Mouse (Mus musculus) megakaryocyte progenitor cell, adult 5-6 weeks (primary cell): ENCODE results near the gene Sumo2. TPM values are rescaled to one million over a fixed set of nuclear protein-coding genes. Genes with fewer than 3 reads are reported as not detected.
"Not testable (repeated sequence)": the region's sequence is repeated elsewhere in the genome, so short reads cannot be mapped to it uniquely, and the experiment has no call there.

Experiments used
- ATAC-seq: replicated peaks from 2 replicates; pipeline ENCODE4 v1.8.0; 2016; ENCODE audit warnings: mild to moderate bottlenecking, moderate TSS enrichment, inconsistent platforms; ENCODE audit not compliant: poor library complexity
- total RNA-seq, 2 experiments: library from RNA; stranded (forward) in 1 of 2; stranded (reverse) in 1 of 2; fragments of 157-497, 149-512 nt in 1 of 2; fragments of 200-1000 nt in 1 of 2; gene quantifications; 2 replicates each; pipeline versions ENCODE4 v1.2.3 to v1.2.4; 2015 to 2017

Gene Sumo2
- total RNA-seq, 2 experiments from 2014 or later: 527 to 682 TPM

- ATAC-seq: no peak
These were observed 47.4 kb downstream of the Sumo2 start for GRCm38 (mm10) chr11:115488551-115489104.

- no peak for ATAC-seq
These were observed 50.9 kb downstream of the Sumo2 start for GRCm38 (mm10) chr11:115485155-115485554.

DNA sequence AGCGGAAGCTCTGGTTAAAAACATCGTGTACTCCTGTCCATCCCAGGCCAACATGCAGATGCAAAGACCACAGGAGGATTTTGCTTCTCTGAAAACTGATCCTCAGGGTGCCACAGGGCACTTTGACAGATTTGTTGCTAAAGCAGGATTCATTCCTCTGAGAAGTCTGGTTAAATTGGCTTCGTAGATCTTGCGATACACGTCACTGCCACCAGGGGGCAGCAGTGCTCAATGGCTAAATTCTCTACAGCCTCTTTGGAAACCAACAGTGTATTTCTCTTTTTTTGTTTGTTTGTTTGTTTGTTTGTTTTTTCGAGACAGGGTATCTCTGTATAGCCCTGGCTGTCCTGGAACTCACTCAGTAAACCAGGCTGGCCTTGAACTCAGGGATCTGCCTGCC lies 52.4 kb downstream of the Sumo2 start:
- peak; percentile 89 for ATAC-seq

DNA sequence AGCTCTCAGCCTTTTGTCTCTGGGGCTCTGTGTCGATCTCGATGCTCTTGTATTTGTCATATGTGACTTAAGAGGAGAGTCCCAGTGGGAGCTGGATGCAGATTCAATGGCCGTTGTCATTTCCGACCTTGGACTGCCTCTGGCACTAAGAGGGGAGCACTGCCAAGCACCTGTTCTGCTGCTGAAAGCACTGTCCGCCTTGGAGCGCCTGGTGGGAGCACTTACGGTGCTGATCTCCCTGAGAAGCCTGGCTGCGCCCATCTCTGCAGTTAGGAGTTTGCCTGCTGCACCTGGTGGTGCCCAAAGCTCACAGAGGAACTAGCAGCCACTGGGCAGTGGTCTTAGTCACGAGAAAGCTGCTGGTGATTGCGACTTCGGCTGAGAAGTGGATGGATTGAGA lies 52.8 kb downstream of the Sumo2 start:
- ATAC-seq: no peak

DNA sequence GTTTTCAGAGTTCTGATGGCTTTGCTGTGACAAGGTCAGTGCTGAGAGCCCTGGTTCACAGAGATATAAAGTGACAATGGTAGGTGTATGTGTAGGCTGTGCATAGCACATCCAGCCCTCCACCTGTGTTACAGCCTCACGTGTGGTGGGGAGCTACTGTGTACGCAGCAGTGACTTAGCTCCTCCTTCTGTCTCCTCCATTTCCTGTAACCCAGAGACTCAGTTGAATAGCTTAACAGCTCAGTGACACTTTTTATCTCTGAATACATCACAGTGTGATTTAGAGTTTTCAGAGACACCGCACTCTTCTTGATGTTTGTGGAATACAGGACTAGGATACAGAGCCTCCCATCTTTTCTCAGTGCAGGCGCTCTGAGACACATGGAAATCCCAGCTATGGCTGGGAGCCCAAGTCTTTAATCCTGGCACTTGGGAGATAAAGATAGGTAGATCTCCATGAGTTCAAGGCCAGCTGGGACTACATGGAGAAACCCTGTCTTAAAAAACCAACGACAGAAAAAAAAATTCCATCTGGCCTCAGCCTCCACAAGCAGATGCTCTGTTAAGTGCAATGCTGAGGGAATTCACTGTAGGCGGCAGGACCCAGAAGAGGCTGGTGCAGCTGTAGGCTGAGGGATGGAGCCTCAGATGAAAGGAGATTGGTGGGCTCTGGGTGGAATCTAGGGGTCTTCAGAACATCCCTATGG lies 54.4 kb downstream of the Sumo2 start:
- no peak for ATAC-seq

GRCm38 (mm10) chr11:115478296-115478938 lies 57.7 kb downstream of the Sumo2 start:
- ATAC-seq: no peak

- peak; percentile 23; the same call in 1 of the 2 replicates for ATAC-seq
These were observed 58.7 kb downstream of the Sumo2 start for GRCm38 (mm10) chr11:115477388-115477787.

DNA sequence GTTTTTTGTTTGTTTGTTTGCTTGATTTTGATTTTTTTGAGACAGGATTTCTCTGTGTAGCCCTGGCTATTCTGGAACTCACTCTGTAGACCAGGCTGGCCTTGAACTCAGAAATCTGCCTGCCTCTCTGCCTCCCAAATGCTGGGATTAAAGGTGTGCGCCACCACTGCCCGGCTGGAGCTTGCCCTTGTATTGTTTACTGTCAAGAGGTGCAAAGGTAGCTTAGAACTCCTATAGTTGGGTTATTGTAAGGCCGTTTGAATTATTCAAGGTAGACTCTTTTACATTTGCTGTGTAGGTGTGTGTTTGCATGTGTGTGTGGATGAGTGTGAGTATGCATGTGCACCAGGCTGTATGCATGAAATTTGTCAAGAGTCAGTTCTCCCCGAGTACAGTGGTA lies 59.4 kb downstream of the Sumo2 start:
- ATAC-seq: not testable (repeated sequence)

DNA sequence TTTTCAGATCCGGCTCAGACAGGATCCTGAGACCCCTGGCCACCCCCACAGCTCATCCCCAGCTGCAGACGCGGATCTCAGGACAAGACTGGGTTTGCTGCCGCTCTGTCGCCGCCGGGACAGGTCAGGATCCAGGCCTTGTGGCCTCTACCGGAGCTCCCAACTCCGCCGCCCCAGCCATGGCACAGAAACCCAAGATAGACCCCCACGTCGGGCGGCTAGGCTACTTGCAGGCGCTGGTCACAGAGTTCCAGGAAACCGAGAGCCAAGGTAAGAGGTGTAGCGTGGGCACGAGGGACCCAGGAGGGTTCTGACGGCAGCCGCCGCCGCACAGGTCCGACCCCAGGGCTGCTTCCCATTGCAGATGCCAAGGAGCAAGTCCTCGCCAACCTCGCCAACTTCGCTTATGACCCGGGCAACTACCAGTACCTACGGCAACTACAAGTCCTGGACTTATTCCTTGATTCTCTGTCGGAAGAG lies 60.3 kb downstream of the Sumo2 start:
- ATAC-seq: peak; percentile 15

GRCm38 (mm10) chr11:115475025-115475757 lies 60.9 kb downstream of the Sumo2 start, which contains the start of gene Armc7:
Armc7 (plus strand) TSS chr11:115475667.
- ATAC-seq: peak; percentile 91

DNA sequence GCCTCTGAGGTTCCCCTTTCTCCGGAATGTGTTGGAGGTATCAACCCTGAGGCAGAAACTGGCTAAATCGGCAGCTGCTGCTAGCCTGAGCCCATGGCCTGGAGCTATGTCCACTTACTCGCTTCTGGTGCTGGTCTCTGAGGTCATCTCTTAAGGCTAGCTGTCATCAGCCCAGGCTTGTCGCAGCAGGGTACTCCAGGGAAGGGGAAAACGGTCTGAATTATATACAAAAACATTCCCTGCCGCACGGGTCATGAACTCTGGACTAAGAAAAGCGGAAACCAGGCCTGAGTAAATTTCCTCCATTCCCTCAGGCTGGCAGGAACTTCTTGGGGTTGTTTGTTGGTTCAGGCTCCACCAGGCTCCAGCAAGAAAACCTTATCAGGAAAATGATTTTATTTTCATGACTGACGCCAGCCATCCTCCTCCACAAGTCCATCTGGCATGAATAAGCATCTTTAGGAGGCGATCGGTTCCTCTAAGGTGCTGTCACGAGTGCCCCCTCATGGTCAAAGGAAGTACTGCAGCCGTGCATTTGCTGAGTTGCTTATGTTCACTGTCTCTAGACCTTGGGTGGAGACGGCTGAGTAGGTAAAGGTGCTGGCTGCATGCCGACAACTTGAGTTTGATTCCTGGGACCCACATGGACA lies 62.3 kb downstream of the Sumo2 start:
- peak; percentile 81 for ATAC-seq

Other genes starting within 250 kb of the Sumo2 start
- 0.30 and 0.71 TPM in 2 replicates for gene Fads6, start 238.6 kb downstream of the Sumo2 start, total RNA-seq (2015)
- gene Fads6, start 238.6 kb downstream of the Sumo2 start, total RNA-seq (2017): 0.87 and 2.2 TPM in 2 replicates
- gene Otop2, start 229.1 kb downstream of the Sumo2 start, total RNA-seq (2015): not detected in 2 replicates
- not detected in 2 replicates for gene Otop2, start 229.1 kb downstream of the Sumo2 start, total RNA-seq (2017)
- gene Ush1g, start 214.2 kb downstream of the Sumo2 start, total RNA-seq (2015): not detected in 2 replicates
- gene Ush1g, start 214.2 kb downstream of the Sumo2 start, total RNA-seq (2017): not detected in 2 replicates
- gene Otop3, start 201.5 kb downstream of the Sumo2 start, total RNA-seq (2015): not detected in 2 replicates
- not detected in 2 replicates for gene Otop3, start 201.5 kb downstream of the Sumo2 start, total RNA-seq (2017)
- gene Hid1, start 168.5 kb downstream of the Sumo2 start, total RNA-seq (2015): 0.52 and 0.81 TPM in 2 replicates
- gene Hid1, start 168.5 kb downstream of the Sumo2 start, total RNA-seq (2017): 0.10 TPM in 1 of 2 replicates, not detected in the other
- gene Cdr2l, start 154.4 kb downstream of the Sumo2 start, total RNA-seq (2015): 0.20 and 0.42 TPM in 2 replicates
- 0.08 and 0.34 TPM in 2 replicates for gene Cdr2l, start 154.4 kb downstream of the Sumo2 start, total RNA-seq (2017)
- 83.4 and 98.3 TPM in 2 replicates for gene Mrpl58, start 132.5 kb downstream of the Sumo2 start, total RNA-seq (2015)
- gene Mrpl58, start 132.5 kb downstream of the Sumo2 start, total RNA-seq (2017): 81.1 and 96.4 TPM in 2 replicates
- 703 and 731 TPM in 2 replicates for gene Atp5h, start 116.3 kb downstream of the Sumo2 start, total RNA-seq (2015)
- 770 and 871 TPM in 2 replicates for gene Atp5h, start 116.3 kb downstream of the Sumo2 start, total RNA-seq (2017)
- gene Kctd2, start 116.1 kb downstream of the Sumo2 start, total RNA-seq (2015): 13.0 and 15.0 TPM in 2 replicates
- gene Kctd2, start 116.1 kb downstream of the Sumo2 start, total RNA-seq (2017): 9.0 and 17.0 TPM in 2 replicates
- gene Trim80, start 95.7 kb downstream of the Sumo2 start, total RNA-seq (2015): not detected in 2 replicates
- gene Trim80, start 95.7 kb downstream of the Sumo2 start, total RNA-seq (2017): not detected in 2 replicates
- not detected in 2 replicates for gene Slc16a5, start 73.8 kb downstream of the Sumo2 start, total RNA-seq (2015)
- not detected in 2 replicates for gene Slc16a5, start 73.8 kb downstream of the Sumo2 start, total RNA-seq (2017)
- gene Armc7, start 60.6 kb downstream of the Sumo2 start, total RNA-seq (2015): 4.6 and 5.5 TPM in 2 replicates
- 5.1 and 9.0 TPM in 2 replicates for gene Armc7, start 60.6 kb downstream of the Sumo2 start, total RNA-seq (2017)
- gene Nt5c, start 44.4 kb downstream of the Sumo2 start, total RNA-seq (2015): 64.1 and 65.0 TPM in 2 replicates
- gene Nt5c, start 44.4 kb downstream of the Sumo2 start, total RNA-seq (2017): 105 and 112 TPM in 2 replicates
- gene Jpt1, start 21.9 kb downstream of the Sumo2 start, total RNA-seq (2015): 179 TPM in 2 replicates
- 143 and 157 TPM in 2 replicates for gene Jpt1, start 21.9 kb downstream of the Sumo2 start, total RNA-seq (2017)
- 131 and 149 TPM in 2 replicates for gene Nup85, start 28.2 kb upstream of the Sumo2 start, total RNA-seq (2015)
- gene Nup85, start 28.2 kb upstream of the Sumo2 start, total RNA-seq (2017): 131 and 147 TPM in 2 replicates
- gene Mrps7, start 67.6 kb upstream of the Sumo2 start, total RNA-seq (2015): 56.9 and 63.7 TPM in 2 replicates
- gene Mrps7, start 67.6 kb upstream of the Sumo2 start, total RNA-seq (2017): 43.2 and 50.3 TPM in 2 replicates
- 27.9 and 28.3 TPM in 2 replicates for gene Gga3, start 67.8 kb upstream of the Sumo2 start, total RNA-seq (2015)
- gene Gga3, start 67.8 kb upstream of the Sumo2 start, total RNA-seq (2017): 17.0 and 40.0 TPM in 2 replicates
- 20.4 and 27.4 TPM in 2 replicates for gene Mif4gd, start 76.7 kb upstream of the Sumo2 start, total RNA-seq (2015)
- 17.7 and 23.0 TPM in 2 replicates for gene Mif4gd, start 76.7 kb upstream of the Sumo2 start, total RNA-seq (2017)
- 8.7 and 10.2 TPM in 2 replicates for gene Slc25a19, start 92.0 kb upstream of the Sumo2 start, total RNA-seq (2015)
- 15.2 and 18.2 TPM in 2 replicates for gene Slc25a19, start 92.0 kb upstream of the Sumo2 start, total RNA-seq (2017)
- 78.1 and 85.5 TPM in 2 replicates for gene Grb2, start 172.3 kb upstream of the Sumo2 start, total RNA-seq (2015)
- 48.5 and 51.7 TPM in 2 replicates for gene Grb2, start 172.3 kb upstream of the Sumo2 start, total RNA-seq (2017)
- 18.3 and 19.0 TPM in 2 replicates for gene Tmem94, start 229.2 kb upstream of the Sumo2 start, total RNA-seq (2015)
- gene Tmem94, start 229.2 kb upstream of the Sumo2 start, total RNA-seq (2017): 22.9 and 24.9 TPM in 2 replicates